Mouse (Mus musculus) thymus, adult 2 months (tissue): ENCODE measurements at regions not wholly inside any gene's neighbourhood (a gene's known extent, or its start where the extent isn't known, plus 50 kb on each side); places are given as distances from the start of the nearest gene placed in this dataset.

Experiments
- CTCF ChIP-seq: fragments of 200-500 bp; IDR thresholded peaks from 2 replicates; pipeline ENCODE4 v1.5.1; 2012; ENCODE audit warnings: mild to moderate bottlenecking, control low read depth, low read length, moderate library complexity, borderline replicate concordance; ENCODE audit not compliant: control insufficient read depth, poor library complexity, insufficient read depth; ENCODE audit errors: extremely low read depth
- POLR2A ChIP-seq: fragments of 200-500 bp; IDR thresholded peaks from 2 replicates; pipeline ENCODE4 v1.6.1; 2012; ENCODE audit warnings: mild to moderate bottlenecking, low read length, control low read depth, moderate library complexity; ENCODE audit not compliant: control insufficient read depth, poor library complexity, insufficient read depth; ENCODE audit errors: extremely low read depth

DNA sequence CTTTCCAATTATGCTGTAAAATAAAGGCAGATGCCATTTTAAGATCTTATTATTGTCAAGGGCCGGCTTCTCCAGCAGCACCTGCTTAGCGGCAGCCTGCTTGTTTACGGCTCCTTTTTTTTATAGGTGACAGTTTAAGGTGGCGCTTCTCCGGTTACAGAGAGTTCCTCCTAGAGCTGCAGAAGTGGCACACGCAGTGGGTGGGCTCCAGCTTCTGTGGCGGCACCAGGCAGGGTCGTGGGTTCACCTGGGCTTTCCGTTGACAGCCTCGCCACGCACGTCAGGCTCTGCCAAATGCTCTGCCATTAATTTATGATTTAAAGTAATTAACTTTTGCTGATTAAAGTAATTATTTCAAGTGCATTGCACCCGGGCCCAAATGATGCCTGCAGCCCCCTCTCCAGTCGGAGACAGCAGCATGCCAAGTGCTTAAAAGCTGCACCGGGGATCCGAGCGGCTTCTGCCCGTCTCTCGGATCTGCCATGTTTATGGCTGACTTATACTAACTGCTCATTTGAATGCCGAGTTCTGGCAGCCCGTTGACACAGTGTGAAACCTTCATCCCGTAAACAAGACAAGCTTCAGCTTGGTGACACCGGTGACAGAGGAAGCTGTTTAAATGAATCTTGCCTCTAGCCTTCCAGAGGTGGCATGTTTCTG lies 291.8 kb upstream of the Mki67 start:
- TF ChIP-seq POLR2A (no peak), CTCF (no peak)
